Comparison of ENCODE assay signal across 22 mouse cellular contexts in genomic region chr15:93926842-93927241, GRCm38 (mm10).
DNase-seq lines count a peak whose midpoint lies in the region; ATAC-seq and TF ChIP-seq lines count a peak whose summit lies in the region.
"Had no signal": no experiment of that assay in that cellular context is flagged by ENCODE, and none has a peak within 500 bp of the region (broad histone marks: within the 10 kb centered on the region; RNA-seq: fewer than 3 reads in every experiment).

No protein-coding gene starts in this region.

- ATAC-seq in midbrain, embryonic 13.5 days = no peak
- ATAC-seq: intestine, postnatal 0 days; liver, postnatal 0 days; midbrain, embryonic 15.5 days had no signal

- TF ChIP-seq POLR2A in myocyte (IDR thresholded peaks at IDR 0.05; ENCODE audit: insufficient read length, low read depth) = no peak

- H3K79me2 ChIP-seq in myocyte (ENCODE audit: control insufficient read depth, insufficient read depth) = no peaks in the 10 kb centered on the region

- peaks cover 8% of the 10 kb centered on the region for H3K4me1 ChIP-seq in midbrain, embryonic 10.5 days
- H3K4me1 ChIP-seq in midbrain, embryonic 13.5 days (replicated peaks) = no peaks in the 10 kb centered on the region; the same call in 1 of the 2 replicates
- peaks cover 17% of the 10 kb centered on the region for H3K4me1 ChIP-seq in limb, embryonic 10.5 days
- H3K4me1 ChIP-seq: midbrain, embryonic 15.5 days had no signal

- no peaks in the 10 kb centered on the region for H3K9me3 ChIP-seq in midbrain, embryonic 10.5 days (replicated peaks)
- no peaks in the 10 kb centered on the region for H3K9me3 ChIP-seq in midbrain, embryonic 13.5 days
- no peaks in the 10 kb centered on the region for H3K9me3 ChIP-seq in limb, embryonic 10.5 days (replicated peaks)
- H3K9me3 ChIP-seq: heart, embryonic 15.5 days; kidney, embryonic 15.5 days; midbrain, embryonic 15.5 days had no signal

- no peaks in the 10 kb centered on the region for H3K27me3 ChIP-seq in midbrain, embryonic 10.5 days (ENCODE audit: low read depth, poor library complexity, severe bottlenecking)
- no peaks in the 10 kb centered on the region for H3K27me3 ChIP-seq in midbrain, embryonic 13.5 days
- no peaks in the 10 kb centered on the region for H3K27me3 ChIP-seq in limb, embryonic 10.5 days (ENCODE audit: low read depth, poor library complexity, severe bottlenecking)
- H3K27me3 ChIP-seq in myocyte (ENCODE audit: control insufficient read depth, insufficient read depth, insufficient read length) = no peaks in the 10 kb centered on the region
- H3K27me3 ChIP-seq: heart, embryonic 15.5 days; kidney, embryonic 15.5 days; midbrain, embryonic 15.5 days had no signal

- H3K4me3 ChIP-seq in midbrain, embryonic 10.5 days = no peak overlapping the region
- H3K4me3 ChIP-seq in midbrain, embryonic 13.5 days (replicated peaks) = no peak overlapping the region
- H3K4me3 ChIP-seq in limb, embryonic 10.5 days = no peak overlapping the region
- H3K4me3 ChIP-seq in myocyte = no peak overlapping the region
- H3K4me3 ChIP-seq: heart, adult 2 months; heart, embryonic 15.5 days; kidney, embryonic 15.5 days; midbrain, embryonic 15.5 days had no signal

- DNase-seq in midbrain, embryonic 10.5 days (ENCODE audit: low spot score) = no peak
- no peak for DNase-seq in limb, embryonic 10.5 days (ENCODE audit: low spot score)
- DNase-seq in thymus, postnatal 4 days = peak; percentile 45
- DNase-seq in ovary, postnatal 10 days (ENCODE audit: low spot score) = no peak
- DNase-seq in cerebellum, postnatal 25 days = no peak
- DNase-seq: adrenal gland, postnatal 25 days; cerebellum, adult 11-12 months; cerebellum, postnatal 14 days; embryo, embryonic 11 days; gastrocnemius, postnatal 14 days; heart, adult 2 months; kidney, postnatal 4 days; layer of hippocampus, adult 9-11 months; liver, postnatal 0 days; lung, postnatal 14 days; right cerebral cortex, adult 18-20 months had no signal

- WGBS in midbrain, embryonic 10.5 days = 41% methylated on average over 6 of the region's 6 CpGs
- 27% methylated on average over 6 of the region's 6 CpGs for WGBS in midbrain, embryonic 13.5 days
- 41% methylated on average over 6 of the region's 6 CpGs for WGBS in limb, embryonic 10.5 days

- no peak overlapping the region for H3K9ac ChIP-seq in midbrain, embryonic 13.5 days (replicated peaks)
- H3K9ac ChIP-seq: heart, embryonic 15.5 days; kidney, embryonic 15.5 days; liver, postnatal 0 days; midbrain, embryonic 15.5 days had no signal

- H3K27ac ChIP-seq in midbrain, embryonic 10.5 days (replicated peaks) = 0 out of 2 replicates have a peak overlapping the region, but pooled peaks have one; percentile 1
- H3K27ac ChIP-seq in midbrain, embryonic 13.5 days = no peak overlapping the region
- H3K27ac ChIP-seq in limb, embryonic 10.5 days = peak overlapping the region; percentile 66
- H3K27ac ChIP-seq: heart, adult 2 months; heart, embryonic 15.5 days; kidney, embryonic 15.5 days; midbrain, embryonic 15.5 days had no signal

- H3ac ChIP-seq in myocyte (ENCODE audit: control insufficient read depth, insufficient read length) = no peak overlapping the region

- no peaks in the 10 kb centered on the region for H3K36me3 ChIP-seq in midbrain, embryonic 10.5 days
- no peaks in the 10 kb centered on the region for H3K36me3 ChIP-seq in midbrain, embryonic 13.5 days
- no peaks in the 10 kb centered on the region for H3K36me3 ChIP-seq in limb, embryonic 10.5 days
- H3K36me3 ChIP-seq in myocyte (ENCODE audit: control insufficient read depth, insufficient read depth) = no peaks in the 10 kb centered on the region
- H3K36me3 ChIP-seq: heart, embryonic 15.5 days; kidney, embryonic 15.5 days; midbrain, embryonic 15.5 days had no signal

- H3K4me2 ChIP-seq in midbrain, embryonic 13.5 days (replicated peaks) = no peak overlapping the region
- H3K4me2 ChIP-seq in myocyte (ENCODE audit: low read depth) = no peak overlapping the region
- H3K4me2 ChIP-seq: heart, embryonic 15.5 days; kidney, embryonic 15.5 days; midbrain, embryonic 15.5 days had no signal

TF ChIP-seq in myocyte, 11 proteins besides CTCF, POLR2A, EP300 and RAD21:
- TF ChIP-seq SRF (IDR thresholded peaks at IDR 0.05; ENCODE audit: control insufficient read depth, insufficient read length, low read depth) = no peak
- peak in 2 of 3 experiments; percentile 39 to 61 for TF ChIP-seq MYOD1 (IDR thresholded peaks at IDR 0.05; ENCODE audit: control insufficient read depth in 1 of 3, insufficient read length in 2 of 3, low read depth in 2 of 3)
- TF ChIP-seq E2F4 (IDR thresholded peaks at IDR 0.05; ENCODE audit: insufficient read depth) = no peak
- peak in 1 of 3 experiments; percentile 43 for TF ChIP-seq MYOG (IDR thresholded peaks at IDR 0.05; ENCODE audit: control insufficient read depth in 1 of 3, insufficient read depth in 1 of 3, insufficient read length in 2 of 3, low read depth in 2 of 3)
- TF ChIP-seq USF1 (IDR thresholded peaks at IDR 0.05; ENCODE audit: low read depth) = no peak
- no peak for TF ChIP-seq TCF12 (IDR thresholded peaks at IDR 0.05; ENCODE audit: insufficient read depth, poor library complexity, severe bottlenecking)
- TF ChIP-seq CEBPB (IDR thresholded peaks at IDR 0.05; ENCODE audit: insufficient read depth, poor library complexity, severe bottlenecking) = no peak
- TF ChIP-seq POLR2AphosphoS2 (IDR thresholded peaks at IDR 0.05; ENCODE audit: insufficient read length, low read depth) = no peak
- no peak for TF ChIP-seq TCF3 (IDR thresholded peaks at IDR 0.05; ENCODE audit: insufficient read length, low read depth)
- no peak for TF ChIP-seq REST (IDR thresholded peaks at IDR 0.05; ENCODE audit: insufficient read depth, insufficient read length)
- no peak for TF ChIP-seq MAX (IDR thresholded peaks at IDR 0.05; ENCODE audit: low read depth)
